Comparison of ENCODE assay signal across 8 mouse cellular contexts in the genomic region with DNA sequence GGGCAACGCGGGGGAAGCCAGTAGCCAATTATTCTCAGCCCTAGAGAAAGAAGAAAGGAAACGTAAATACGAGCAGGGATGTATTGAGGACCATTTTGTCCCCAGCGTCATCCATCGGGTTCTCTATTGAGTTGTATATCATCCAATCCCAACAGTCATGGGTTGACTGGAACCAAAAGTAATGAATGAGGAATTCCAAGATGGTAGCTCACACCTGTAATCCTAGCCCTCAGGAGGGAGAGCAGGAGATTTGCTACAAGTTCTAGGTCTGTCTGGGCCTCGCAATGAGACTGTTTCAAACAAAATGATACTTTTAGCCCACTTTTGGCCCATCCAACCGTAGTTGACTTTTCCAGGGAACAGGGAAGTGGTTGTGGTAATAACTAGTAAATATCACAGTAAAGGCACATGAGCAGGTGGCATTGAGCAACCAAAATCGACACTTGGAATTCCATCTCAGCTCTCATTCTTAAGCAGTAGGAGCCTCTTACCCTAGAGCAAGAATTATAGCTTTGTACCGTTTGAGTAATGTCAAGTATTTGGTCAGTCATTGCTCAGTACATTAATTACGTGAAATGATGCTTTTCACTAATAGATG. TPM values are rescaled to one million over a fixed set of nuclear protein-coding genes. Genes with fewer than 3 reads are reported as not detected.
DNase-seq lines count a peak whose midpoint lies in the region; ATAC-seq and TF ChIP-seq lines count a peak whose summit lies in the region.

No protein-coding gene starts in this region.

- no peak for TF ChIP-seq POLR2A in kidney, adult 2 months (IDR thresholded peaks at IDR 0.05; ENCODE audit: low read depth, low read length)
- no peak for TF ChIP-seq POLR2A in myocyte (IDR thresholded peaks at IDR 0.05; ENCODE audit: insufficient read length, low read depth)

- H3K27me3 ChIP-seq in kidney, adult 2 months (replicated peaks; ENCODE audit: control insufficient read depth, insufficient read depth, low read length): no peaks in the 10 kb centered on the region
- no peaks in the 10 kb centered on the region for H3K27me3 ChIP-seq in embryonic facial prominence, embryonic 12.5 days
- no peaks in the 10 kb centered on the region for H3K27me3 ChIP-seq in limb, embryonic 10.5 days (ENCODE audit: low read depth, poor library complexity, severe bottlenecking)
- no peaks in the 10 kb centered on the region for H3K27me3 ChIP-seq in myocyte (ENCODE audit: control insufficient read depth, insufficient read depth, insufficient read length)

- DNase-seq in kidney, adult 2 months: no peak
- DNase-seq in kidney, adult 11 months: no peak
- DNase-seq in limb, embryonic 10.5 days (ENCODE audit: low spot score): no peak
- no peak for DNase-seq in thymus, adult 18-20 months
- DNase-seq in embryo, embryonic 10 days (ENCODE audit: low spot score): no peak
- DNase-seq in natural killer cell, adult 2 months (ENCODE audit: low spot score in 2 of 2): no peak

- H3K4me2 ChIP-seq in embryonic facial prominence, embryonic 12.5 days (replicated peaks): peak overlapping the region; percentile 86
- peak overlapping the region; percentile 99 for H3K4me2 ChIP-seq in myocyte (ENCODE audit: low read depth)

- H3K79me2 ChIP-seq in myocyte (ENCODE audit: control insufficient read depth, insufficient read depth): peaks cover 42% of the 10 kb centered on the region

- H3K27ac ChIP-seq in kidney, adult 2 months (ENCODE audit: insufficient read depth, low read depth, low read length): peak overlapping the region; percentile 70
- H3K27ac ChIP-seq in embryonic facial prominence, embryonic 12.5 days: peak overlapping the region; percentile 99
- H3K27ac ChIP-seq in limb, embryonic 10.5 days: peak overlapping the region; percentile 100

- no peaks in the 10 kb centered on the region for H3K36me3 ChIP-seq in kidney, adult 2 months (ENCODE audit: control insufficient read depth, insufficient read depth, low read length)
- H3K36me3 ChIP-seq in embryonic facial prominence, embryonic 12.5 days: peaks cover 2% of the 10 kb centered on the region; the same call in 1 of the 2 replicates
- peaks cover 8% of the 10 kb centered on the region; the same call in 1 of the 2 replicates for H3K36me3 ChIP-seq in limb, embryonic 10.5 days
- no peaks in the 10 kb centered on the region for H3K36me3 ChIP-seq in myocyte (ENCODE audit: control insufficient read depth, insufficient read depth)

- no peak for TF ChIP-seq CTCF in kidney, adult 2 months (conservative IDR thresholded peaks at IDR 0.05; ENCODE audit: insufficient read depth, insufficient read length, low read depth, low read length)

- H3K4me1 ChIP-seq in kidney, adult 2 months (ENCODE audit: control insufficient read depth, insufficient read depth, low read length): peaks cover 12% of the 10 kb centered on the region; the same call in 1 of the 2 replicates
- H3K4me1 ChIP-seq in embryonic facial prominence, embryonic 12.5 days: peaks cover 34% of the 10 kb centered on the region
- peaks cover 32% of the 10 kb centered on the region for H3K4me1 ChIP-seq in limb, embryonic 10.5 days

- peak overlapping the region; percentile 93 for H3K4me3 ChIP-seq in kidney, adult 2 months (ENCODE audit: insufficient read depth, low read depth, low read length)
- H3K4me3 ChIP-seq in embryonic facial prominence, embryonic 12.5 days: peak overlapping the region; percentile 91
- peak overlapping the region; percentile 94 for H3K4me3 ChIP-seq in limb, embryonic 10.5 days
- peak overlapping the region; percentile 41 for H3K4me3 ChIP-seq in myocyte

- H3ac ChIP-seq in myocyte (ENCODE audit: control insufficient read depth, insufficient read length): peak overlapping the region; percentile 97

- no peaks in the 10 kb centered on the region for H3K9me3 ChIP-seq in embryonic facial prominence, embryonic 12.5 days
- H3K9me3 ChIP-seq in limb, embryonic 10.5 days (replicated peaks): no peaks in the 10 kb centered on the region

- peak overlapping the region; percentile 98; the same call in 1 of the 2 replicates for H3K9ac ChIP-seq in embryonic facial prominence, embryonic 12.5 days

- 41% methylated on average over 11 of the region's 11 CpGs for WGBS in kidney, adult 2 months
- WGBS in embryonic facial prominence, embryonic 12.5 days: 32% methylated on average over 11 of the region's 11 CpGs
- WGBS in limb, embryonic 10.5 days: 36% methylated on average over 11 of the region's 11 CpGs

- ATAC-seq in embryonic facial prominence, embryonic 12.5 days (ENCODE audit: insufficient number of reproducible peaks, insufficient read depth, low FRiP score, low TSS enrichment): no peak

TF ChIP-seq in myocyte, 11 proteins besides CTCF, POLR2A, EP300 and RAD21:
- no peak for TF ChIP-seq MYOD1 (IDR thresholded peaks at IDR 0.05; ENCODE audit: control insufficient read depth in 1 of 3, insufficient read length in 2 of 3, low read depth in 2 of 3)
- no peak for TF ChIP-seq TCF3 (IDR thresholded peaks at IDR 0.05; ENCODE audit: insufficient read length, low read depth)
- no peak for TF ChIP-seq CEBPB (IDR thresholded peaks at IDR 0.05; ENCODE audit: insufficient read depth, poor library complexity, severe bottlenecking)
- TF ChIP-seq SRF (IDR thresholded peaks at IDR 0.05; ENCODE audit: control insufficient read depth, insufficient read length, low read depth): no peak
- TF ChIP-seq POLR2AphosphoS2 (IDR thresholded peaks at IDR 0.05; ENCODE audit: insufficient read length, low read depth): no peak
- TF ChIP-seq TCF12 (IDR thresholded peaks at IDR 0.05; ENCODE audit: insufficient read depth, poor library complexity, severe bottlenecking): no peak
- TF ChIP-seq E2F4 (IDR thresholded peaks at IDR 0.05; ENCODE audit: insufficient read depth): no peak
- TF ChIP-seq USF1 (IDR thresholded peaks at IDR 0.05; ENCODE audit: low read depth): no peak
- no peak for TF ChIP-seq MAX (IDR thresholded peaks at IDR 0.05; ENCODE audit: low read depth)
- TF ChIP-seq MYOG (IDR thresholded peaks at IDR 0.05; ENCODE audit: control insufficient read depth in 1 of 3, insufficient read depth in 1 of 3, insufficient read length in 2 of 3, low read depth in 2 of 3): no peak
- TF ChIP-seq REST (IDR thresholded peaks at IDR 0.05; ENCODE audit: insufficient read depth, insufficient read length): no peak

RNA-seq across cellular contexts. Expression of a gene that starts 18.4 kb away (rescaled TPM):
- polyA plus RNA-seq in kidney, adult 2 months (2012; rRNA removed): 58.4 and 62.9 TPM in 2 replicates
- 56.5 and 57.3 TPM in 2 replicates for polyA plus RNA-seq in embryonic facial prominence, embryonic 12.5 days (2016; fragmentation: Nextera tagmentation; extraction: Ambion mirVana)
- 45.2 and 55.5 TPM in 2 replicates for polyA plus RNA-seq in limb, embryonic 10.5 days (2016; fragmentation: Nextera tagmentation; extraction: Ambion mirVana)
- 88.5 TPM for polyA plus RNA-seq in myocyte (2012; fragmentation: generic; extraction: Trizol)

RNA-seq across cellular contexts. Expression of a gene that starts 52.2 kb away (rescaled TPM):
- polyA plus RNA-seq in kidney, adult 2 months (2012; rRNA removed): 99.5 and 147 TPM in 2 replicates
- polyA plus RNA-seq in embryonic facial prominence, embryonic 12.5 days (2016; fragmentation: Nextera tagmentation; extraction: Ambion mirVana): 324 and 329 TPM in 2 replicates
- polyA plus RNA-seq in limb, embryonic 10.5 days (2016; fragmentation: Nextera tagmentation; extraction: Ambion mirVana): 340 and 356 TPM in 2 replicates
- 484 TPM for polyA plus RNA-seq in myocyte (2012; fragmentation: generic; extraction: Trizol)

Comparison
In these comparisons a context has a peak if more than half of its experiments do, and no peak if none do; other contexts are left out.
1. H3K4me3 ChIP-seq: peak in every context shown above with its lines; median percentile 94 in limb, embryonic 10.5 days; 93 in kidney, adult 2 months; 91 in embryonic facial prominence, embryonic 12.5 days; 41 in myocyte.